Mouse (Mus musculus): ENCODE measurements around the gene Fndc7. TPM values are rescaled to one million over a fixed set of nuclear protein-coding genes. Genes with fewer than 3 reads are reported as not detected.

The Fndc7 gene
- 1 to 10 TPM; 1.4 to 2.1 TPM for total RNA-seq (2023)

GRCm38 (mm10) chr3:108889908-108890307 lies at the start of gene Fndc7:
Fndc7 (minus strand) TSS chr3:108890008.

GRCm38 (mm10) chr3:108939573-108939972 lies 49.8 kb upstream of the Fndc7 start, which contains the start of gene Henmt1:
Henmt1 (plus strand) TSS chr3:108939873.

GRCm38 (mm10) chr3:108911548-108912413 lies 22.0 kb upstream of the Fndc7 start, which contains the start of gene Prpf38b:
Prpf38b (minus strand) TSS chr3:108911727.

GRCm38 (mm10) chr3:108840000-108840715 lies 49.6 kb downstream of the Fndc7 start, which contains the start of gene Stxbp3:
Stxbp3 (minus strand) TSS chr3:108840526.

Other genes with a start within 250 kb of the Fndc7 start
- 10 to 100 TPM; 42.6 to 43.1 TPM for gene Clcc1, start 236.1 kb downstream of the Fndc7 start, total RNA-seq (2023)
- not detected for gene Gpsm2, start 167.7 kb downstream of the Fndc7 start, total RNA-seq (2023)
- gene Aknad1, start 150.3 kb downstream of the Fndc7 start, total RNA-seq (2023), result not detected
- 10 to 100 TPM; 86.8 to 97.6 TPM for gene Stxbp3, start 49.5 kb downstream of the Fndc7 start, total RNA-seq (2023)
- 100 to 1,000 TPM; 250 to 251 TPM for gene Prpf38b, start 21.7 kb upstream of the Fndc7 start, total RNA-seq (2023)
- not detected for gene Henmt1, start 49.9 kb upstream of the Fndc7 start, total RNA-seq (2023)
- not detected for gene Gm9857, start 50.4 kb upstream of the Fndc7 start, total RNA-seq (2023)
- 1 to 10 TPM; 7.2 to 9.3 TPM for gene Fam102b, start 137.6 kb upstream of the Fndc7 start, total RNA-seq (2023)
- not detected for gene Slc25a54, start 190.5 kb upstream of the Fndc7 start, total RNA-seq (2023)
- 1 to 10 TPM; 3.8 to 4.5 TPM for gene Slc25a24, start 233.1 kb upstream of the Fndc7 start, total RNA-seq (2023)